Mouse (Mus musculus) stomach, postnatal 0 days (tissue): ENCODE results near the gene Hoxa9.

Experiments used
- CTCF ChIP-seq: IDR thresholded peaks from 2 replicates; pipeline ENCODE4 v1.5.1; 2016; ENCODE audit warnings: antibody characterized with exemption, low read depth, mild to moderate bottlenecking, moderate library complexity
- EP300 ChIP-seq: optimal IDR thresholded peaks from 2 replicates; pipeline ENCODE3; 2016; ENCODE audit warnings: antibody characterized with exemption

GRCm38 (mm10) chr6:52246403-52246803 lies 15.5 kb upstream of the Hoxa9 start:
- no peak for TF ChIP-seq CTCF
- TF ChIP-seq EP300: no peak
